Mouse (Mus musculus): Measurements from ENCODE around the gene Pramel5. TPM values are rescaled to one million over a fixed set of nuclear protein-coding genes. Genes with fewer than 3 reads are reported as not detected.
"Not testable (repeated sequence)": the region's sequence is repeated elsewhere in the genome, so short reads cannot be mapped to it uniquely, and the experiment has no call there.

The Pramel5 gene
- polyA plus RNA-seq (2015; fragmentation: Nextera tagmentation; extraction: Ambion mirVana) = not detected in 2 replicates

DNA sequence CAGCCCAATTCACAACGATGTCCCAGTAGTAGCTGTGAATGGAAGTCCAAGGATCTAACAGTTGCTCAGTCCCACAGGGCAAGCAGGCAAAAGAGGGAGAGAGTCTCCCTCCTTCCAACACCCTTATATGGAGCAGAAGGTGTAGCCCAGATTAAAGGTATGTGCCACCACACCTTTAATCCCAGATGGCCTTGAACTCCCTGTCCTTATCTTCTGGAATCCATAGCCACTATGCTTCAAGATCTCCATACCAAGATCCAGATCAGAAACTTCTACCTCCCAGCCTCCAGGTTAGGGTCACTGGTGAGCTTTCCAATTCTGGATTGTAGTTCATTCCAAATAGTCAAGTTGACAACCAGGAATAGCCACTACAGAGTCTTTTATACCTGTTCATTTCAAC is at the start of gene Pramel5:
Pramel5 (minus strand) TSS at position 101 of the 400 bp plus-strand sequence.
- H3K27me3 ChIP-seq (ENCODE audit: insufficient read depth, low read length) = not testable (repeated sequence)

GRCm38 (mm10) chr4:144329949-144330348 is 49.7 kb upstream of the Pramel5 start, which contains the start of gene Gm13128:
TSS of gene Gm13128 (plus strand) at chr4:144330249.
- 47% methylated on average over 4 of the region's 4 CpGs for whole genome bisulfite sequencing (ENCODE audit: insufficient replicate concordance)
- not testable (repeated sequence) for H3K36me3 ChIP-seq (replicated peaks; ENCODE audit: insufficient read depth, low read length); DNase-seq; H3K27me3 ChIP-seq (ENCODE audit: insufficient read depth, low read length); H3K4me3 ChIP-seq (ENCODE audit: low read depth, low read length); H3K9ac ChIP-seq (replicated peaks); H3K27ac ChIP-seq (ENCODE audit: low read depth); H3K4me2 ChIP-seq (ENCODE audit: low read depth, low read length); H3K9me3 ChIP-seq (ENCODE audit: low read length); H3K4me1 ChIP-seq (ENCODE audit: insufficient read depth); ATAC-seq

More for the DNA sequence above, at the start of gene Pramel5:
- H3K4me1 ChIP-seq (ENCODE audit: insufficient read depth); H3K9ac ChIP-seq (replicated peaks); H3K4me3 ChIP-seq (ENCODE audit: low read depth, low read length); H3K9me3 ChIP-seq (ENCODE audit: low read length); H3K27ac ChIP-seq (ENCODE audit: low read depth); ATAC-seq; H3K36me3 ChIP-seq (replicated peaks; ENCODE audit: insufficient read depth, low read length); H3K4me2 ChIP-seq (ENCODE audit: low read depth, low read length); DNase-seq: not testable (repeated sequence)
- 40% methylated on average over 1 of the region's 1 CpGs for WGBS (ENCODE audit: insufficient replicate concordance)

GRCm38 (mm10) chr4:144312666-144313460 is 32.6 kb upstream of the Pramel5 start:
- ATAC-seq = not testable (repeated sequence)

GRCm38 (mm10) chr4:144299414-144299813 is 19.1 kb upstream of the Pramel5 start:
- DNase-seq; H3K36me3 ChIP-seq (replicated peaks; ENCODE audit: insufficient read depth, low read length); ATAC-seq; H3K4me3 ChIP-seq (ENCODE audit: low read depth, low read length); H3K9ac ChIP-seq (replicated peaks); H3K4me1 ChIP-seq (ENCODE audit: insufficient read depth); H3K9me3 ChIP-seq (ENCODE audit: low read length); H3K27ac ChIP-seq (ENCODE audit: low read depth); H3K27me3 ChIP-seq (ENCODE audit: insufficient read depth, low read length); H3K4me2 ChIP-seq (ENCODE audit: low read depth, low read length): not testable (repeated sequence)
- WGBS (ENCODE audit: insufficient replicate concordance) = 49% methylated on average over 1 of the region's 1 CpGs

More at GRCm38 (mm10) chr4:144312666-144313460, 32.6 kb upstream of the Pramel5 start:
- H3K9ac ChIP-seq (replicated peaks); H3K27me3 ChIP-seq (ENCODE audit: insufficient read depth, low read length); H3K36me3 ChIP-seq (replicated peaks; ENCODE audit: insufficient read depth, low read length); H3K4me2 ChIP-seq (ENCODE audit: low read depth, low read length); H3K9me3 ChIP-seq (ENCODE audit: low read length); DNase-seq; H3K4me3 ChIP-seq (ENCODE audit: low read depth, low read length); H3K4me1 ChIP-seq (ENCODE audit: insufficient read depth); H3K27ac ChIP-seq (ENCODE audit: low read depth): not testable (repeated sequence)
- 63% methylated on average over 2 of the region's 2 CpGs for WGBS (ENCODE audit: insufficient replicate concordance)

DNA sequence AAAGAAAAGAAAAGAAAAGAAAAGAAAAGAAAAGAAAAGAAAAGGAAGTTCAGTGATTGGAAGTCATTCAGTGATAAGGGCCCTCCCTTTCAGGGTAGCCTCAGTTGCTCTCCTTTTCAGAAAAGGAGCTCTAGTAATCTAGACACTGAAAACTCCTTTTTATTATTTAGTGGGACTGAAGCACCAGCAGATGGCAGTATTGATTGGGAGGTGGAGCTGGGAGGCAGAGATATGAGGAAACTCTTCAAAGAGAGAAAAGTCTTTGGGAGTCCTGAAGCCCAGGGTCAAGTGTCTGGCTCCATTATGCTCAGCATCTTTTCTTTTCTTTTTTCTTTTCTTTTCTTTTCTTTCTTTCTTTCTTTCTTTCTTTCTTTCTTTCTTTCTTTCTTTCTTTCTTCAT is 25.5 kb downstream of the Pramel5 start:
- DNase-seq; ATAC-seq; H3K9ac ChIP-seq (replicated peaks): not testable (repeated sequence)

More for the DNA sequence above, 25.5 kb downstream of the Pramel5 start:
- H3K4me1 ChIP-seq (ENCODE audit: insufficient read depth); H3K27ac ChIP-seq (ENCODE audit: low read depth); H3K36me3 ChIP-seq (replicated peaks; ENCODE audit: insufficient read depth, low read length); H3K27me3 ChIP-seq (ENCODE audit: insufficient read depth, low read length); H3K9me3 ChIP-seq (ENCODE audit: low read length); H3K4me3 ChIP-seq (ENCODE audit: low read depth, low read length); H3K4me2 ChIP-seq (ENCODE audit: low read depth, low read length): not testable (repeated sequence)

Other genes starting within 250 kb of the Pramel5 start
- not detected in 2 replicates for gene Pramel4, start 221.4 kb downstream of the Pramel5 start, polyA plus RNA-seq (2015; fragmentation: Nextera tagmentation; extraction: Ambion mirVana)
- gene Gm13102, start 174.0 kb downstream of the Pramel5 start, polyA plus RNA-seq (2015; fragmentation: Nextera tagmentation; extraction: Ambion mirVana) = not detected in 2 replicates
- gene Oog3, start 117.8 kb downstream of the Pramel5 start, polyA plus RNA-seq (2015; fragmentation: Nextera tagmentation; extraction: Ambion mirVana) = not detected in 2 replicates
- gene Oog2, start 89.8 kb downstream of the Pramel5 start, polyA plus RNA-seq (2015; fragmentation: Nextera tagmentation; extraction: Ambion mirVana) = not detected in 2 replicates
- gene C87977, start 67.2 kb downstream of the Pramel5 start, polyA plus RNA-seq (2015; fragmentation: Nextera tagmentation; extraction: Ambion mirVana) = not detected in 2 replicates
- gene Gm13128, start 49.8 kb upstream of the Pramel5 start, polyA plus RNA-seq (2015; fragmentation: Nextera tagmentation; extraction: Ambion mirVana) = not detected in 2 replicates
- not detected in 2 replicates for gene Gm13119, start 77.5 kb upstream of the Pramel5 start, polyA plus RNA-seq (2015; fragmentation: Nextera tagmentation; extraction: Ambion mirVana)
- not detected in 2 replicates for gene Pramef20, start 97.4 kb upstream of the Pramel5 start, polyA plus RNA-seq (2015; fragmentation: Nextera tagmentation; extraction: Ambion mirVana)
- not detected in 2 replicates for gene Pramef12, start 128.0 kb upstream of the Pramel5 start, polyA plus RNA-seq (2015; fragmentation: Nextera tagmentation; extraction: Ambion mirVana)
- not detected in 2 replicates for gene 1700012P22Rik, start 158.3 kb upstream of the Pramel5 start, polyA plus RNA-seq (2015; fragmentation: Nextera tagmentation; extraction: Ambion mirVana)
- gene Gm9944, start 172.8 kb upstream of the Pramel5 start, polyA plus RNA-seq (2015; fragmentation: Nextera tagmentation; extraction: Ambion mirVana) = not detected in 2 replicates
- gene Aadacl3, start 183.3 kb upstream of the Pramel5 start, polyA plus RNA-seq (2015; fragmentation: Nextera tagmentation; extraction: Ambion mirVana) = not detected in 2 replicates
- gene 9430007A20Rik, start 239.3 kb upstream of the Pramel5 start, polyA plus RNA-seq (2015; fragmentation: Nextera tagmentation; extraction: Ambion mirVana) = not detected in 2 replicates